Mouse (Mus musculus) ES-E14 (cell line): Measurements from ENCODE around the gene Gm281.

ENCODE experiments used
- CHD2 ChIP-seq: IDR thresholded peaks from 2 replicates; pipeline ENCODE4 v1.6.1; 2014; ENCODE audit warnings: mild to moderate bottlenecking, low read depth, low read length, inconsistent platforms
- HCFC1 ChIP-seq: IDR thresholded peaks from 2 replicates; pipeline ENCODE4 v1.6.1; 2012; ENCODE audit warnings: low read length, inconsistent platforms, borderline replicate concordance; ENCODE audit not compliant: insufficient read depth
- MAFK ChIP-seq: IDR thresholded peaks from 2 replicates; pipeline ENCODE4 v1.6.1; 2014; ENCODE audit warnings: mild to moderate bottlenecking, low read depth, low read length, inconsistent platforms; ENCODE audit not compliant: insufficient read depth
- ZC3H11A ChIP-seq: IDR thresholded peaks from 2 replicates; pipeline ENCODE4 v1.6.1; 2012; ENCODE audit warnings: low read depth, mild to moderate bottlenecking, inconsistent platforms, low read length, borderline replicate concordance
- ZNF384 ChIP-seq: IDR thresholded peaks from 2 replicates; pipeline ENCODE4 v1.6.1; 2012; ENCODE audit warnings: low read depth, low read length, inconsistent platforms

DNA sequence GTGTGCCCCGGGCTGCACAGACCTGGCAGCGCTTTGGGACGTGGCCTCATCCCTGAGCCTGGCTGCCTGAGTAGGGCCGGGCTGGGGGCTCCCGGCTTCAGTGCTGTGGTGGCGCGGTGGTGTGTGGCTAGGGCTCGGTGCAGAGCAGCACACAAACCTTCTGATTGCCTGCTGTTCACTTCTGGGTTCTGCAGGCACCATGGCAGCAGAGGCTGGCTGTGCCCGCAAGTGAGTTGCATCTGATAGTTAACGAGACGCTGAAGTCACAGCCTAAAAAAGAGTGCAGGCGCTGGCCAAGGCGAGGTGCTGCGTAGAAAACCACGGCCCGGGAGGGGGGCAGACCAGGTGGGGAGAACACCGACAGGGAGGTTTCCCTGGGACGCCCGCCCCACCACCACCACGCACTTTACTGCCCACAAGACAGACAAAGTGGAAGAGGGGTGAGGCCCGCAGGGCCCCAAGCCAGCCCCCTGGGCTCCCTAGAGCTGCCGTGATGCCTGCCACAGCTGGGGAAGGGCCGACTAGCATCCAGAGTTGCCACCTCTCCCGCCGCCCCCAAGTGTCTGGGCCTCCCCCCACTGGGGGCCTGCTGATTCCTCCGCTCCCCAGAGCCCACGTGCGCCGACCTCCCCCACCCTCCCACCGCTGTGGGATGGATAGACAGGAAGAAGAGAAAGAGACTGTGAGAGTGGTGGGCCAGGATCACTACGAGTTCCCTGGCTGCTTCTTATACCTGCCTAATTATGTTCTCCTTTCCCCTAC lies 19.2 kb upstream of the Gm281 start:
- TF ChIP-seq ZNF384: no peak
- no peak for TF ChIP-seq MAFK
- no peak for TF ChIP-seq HCFC1
- TF ChIP-seq ZC3H11A: no peak
- TF ChIP-seq CHD2: no peak
